Mouse (Mus musculus) forebrain, embryonic 14.5 days (tissue): ENCODE results near the gene Iqsec1. TPM values are rescaled to one million over a fixed set of nuclear protein-coding genes. Genes with fewer than 3 reads are reported as not detected.

Experiments used
- ATAC-seq: fragments of 200-750 bp; cut with Nextera tagmentation; 2 replicates; pipeline ENCODE4 v1.8.0; 2017; ENCODE audit warnings: mild to moderate bottlenecking, moderate library complexity
- DNase-seq: peaks from one replicate; pipeline ENCODE4 v3.0.0-alpha.2; 2015; ENCODE audit warnings: low spot score
- H3K27ac ChIP-seq: fragments of 300-500 bp; sonication (generic); 2 replicates; pipeline ENCODE4 v1.5.1; 2014; ENCODE audit warnings: low read depth, mild to moderate bottlenecking, control low read depth, low read length, moderate library complexity
- H3K27me3 ChIP-seq: fragments of 300-500 bp; sonication (generic); replicated peaks from 2 replicates; pipeline ENCODE4 v1.6.1; 2014; ENCODE audit warnings: low read length, control low read depth, mixed read lengths; ENCODE audit not compliant: control insufficient read depth, insufficient read depth
- H3K36me3 ChIP-seq: fragments of 300-500 bp; sonication (generic); 2 replicates; pipeline ENCODE4 v1.6.1; 2014; ENCODE audit warnings: low read length, control low read depth; ENCODE audit not compliant: control insufficient read depth, insufficient read depth
- H3K4me1 ChIP-seq: fragments of 300-500 bp; sonication (generic); 2 replicates; pipeline ENCODE4 v1.6.1; 2014; ENCODE audit warnings: antibody characterized with exemption, low read length, control low read depth; ENCODE audit not compliant: control insufficient read depth, insufficient read depth
- H3K4me2 ChIP-seq: fragments of 300-500 bp; sonication (generic); 2 replicates; pipeline ENCODE4 v1.6.1; 2014; ENCODE audit warnings: mild to moderate bottlenecking, control low read depth, low read length
- H3K4me3 ChIP-seq: fragments of 300-500 bp; sonication (generic); 2 replicates; pipeline ENCODE4 v1.5.1; 2014; ENCODE audit warnings: low read depth, low read length, control low read depth
- H3K9ac ChIP-seq: fragments of 300-500 bp; sonication (generic); 2 replicates; pipeline ENCODE4 v1.6.1; 2014; ENCODE audit warnings: mild to moderate bottlenecking, low read length, control low read depth, moderate library complexity
- H3K9me3 ChIP-seq: fragments of 300-500 bp; sonication (generic); replicated peaks from 2 replicates; pipeline ENCODE4 v1.6.1; 2016; ENCODE audit warnings: low read length, control low read depth, mixed read lengths; ENCODE audit not compliant: control insufficient read depth
- WGBS: fragments of 180-500 bp; shearing (Covaris S2); extraction: QIAGEN DNeasy Blood & Tissue Kit; methylation state at CpG from one replicate; pipeline ENCODE4 v1.1.7; 2014; 5-methylcytosine and 5-hydroxymethylcytosine counted together
- polyA plus RNA-seq: library from polyadenylated mRNA; unstranded; fragments of >200 nt; fragmentation: Nextera tagmentation; extraction: Ambion mirVana; gene quantifications from 2 replicates; pipeline ENCODE4 v1.2.1, GENCODE M21; 2014

Gene Iqsec1
- polyA plus RNA-seq, 1 experiment from 2014 or later, result 15.0 TPM

DNA sequence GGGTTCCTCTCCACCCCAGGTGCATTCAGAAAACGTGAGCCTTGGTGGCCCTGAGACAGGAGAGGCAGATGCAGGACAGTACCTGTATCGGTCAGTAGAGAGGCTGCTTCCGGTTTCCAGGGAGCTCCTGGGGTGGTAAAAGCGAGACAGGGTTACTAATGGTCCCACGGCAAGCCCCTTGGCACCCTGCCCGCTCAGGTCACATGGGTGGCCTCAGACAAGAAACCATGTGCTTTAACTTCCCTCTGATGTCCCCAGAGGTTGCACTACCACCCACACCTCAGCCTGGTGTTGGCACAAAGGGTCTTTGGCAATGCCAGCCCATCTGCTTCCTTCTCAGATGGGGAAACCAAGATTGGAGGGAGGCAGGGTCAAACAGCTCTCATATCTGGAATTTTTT lies 201.4 kb downstream of the Iqsec1 start:
- ATAC-seq, result no peak
- no peaks in the 10 kb centered on the region for H3K9me3 ChIP-seq
- H3K9ac ChIP-seq, result no peak overlapping the region
- no peaks in the 10 kb centered on the region for H3K36me3 ChIP-seq
- peak; percentile 25 for DNase-seq
- H3K27ac ChIP-seq, result peak overlapping the region; percentile 80
- H3K4me1 ChIP-seq, result peaks cover 44% of the 10 kb centered on the region
- H3K4me2 ChIP-seq, result no peak overlapping the region
- WGBS, result 47% methylated on average over 6 of the region's 6 CpGs
- no peak overlapping the region for H3K4me3 ChIP-seq
- H3K27me3 ChIP-seq, result no peaks in the 10 kb centered on the region

DNA sequence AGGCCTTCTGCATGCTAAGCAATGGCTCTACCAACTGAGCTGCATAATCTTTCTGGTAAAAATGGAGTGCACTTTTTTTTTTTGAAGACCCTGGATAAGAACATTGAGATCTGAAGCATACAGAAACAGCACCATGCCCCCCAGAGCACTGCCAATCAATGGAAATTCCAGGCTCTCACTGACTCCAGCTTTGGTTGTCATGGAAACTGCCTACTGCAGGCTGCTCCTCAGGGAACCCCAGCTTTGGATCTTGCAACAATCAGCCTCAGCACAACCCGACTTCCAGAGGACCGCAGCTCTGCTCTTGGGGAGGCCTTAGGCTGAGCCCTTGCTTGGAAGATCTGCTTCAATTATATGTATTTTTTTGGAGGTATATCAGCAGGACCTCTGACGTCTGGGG lies 201.9 kb downstream of the Iqsec1 start:
- peak; percentile 13; the same call in 1 of the 2 replicates for ATAC-seq
- no peak overlapping the region for H3K4me3 ChIP-seq

DNA sequence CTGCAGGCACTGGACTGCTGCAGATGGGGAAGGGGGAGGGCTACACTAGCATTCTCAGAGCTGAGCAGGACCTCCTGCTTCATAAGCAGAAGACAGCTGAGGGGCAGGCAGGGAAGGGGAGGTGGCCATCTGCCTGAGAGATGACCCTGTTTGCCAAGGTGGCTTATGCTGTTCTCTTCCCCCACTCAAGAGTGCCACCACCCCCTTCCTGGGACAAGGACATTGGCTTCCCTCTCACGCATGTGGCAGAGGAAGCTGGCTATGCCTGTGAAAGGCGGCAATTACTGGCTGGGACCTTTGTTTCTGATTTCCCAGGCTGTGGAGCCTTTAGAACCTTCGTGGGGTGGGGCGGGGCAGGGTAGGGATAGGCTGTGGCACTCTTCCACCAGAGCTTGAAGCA lies 204.5 kb downstream of the Iqsec1 start:
- Histone ChIP-seq H3K9me3 (no peaks in the 10 kb centered on the region), H3K9ac (peak overlapping the region; percentile 1; the same call in 1 of the 2 replicates), H3K4me2 (no peak overlapping the region), H3K36me3 (no peaks in the 10 kb centered on the region), H3K4me1 (peaks cover 74% of the 10 kb centered on the region), H3K4me3 (no peak overlapping the region), H3K27ac (peak overlapping the region; percentile 74), H3K27me3 (no peaks in the 10 kb centered on the region)
- DNase-seq (peak; percentile 81), ATAC-seq (peak; percentile 35)
- WGBS, result 8% methylated on average over 4 of the region's 4 CpGs

More for the DNA sequence above, 201.9 kb downstream of the Iqsec1 start:
- H3K9me3 ChIP-seq, result no peaks in the 10 kb centered on the region
- peak; percentile 91 for DNase-seq
- no peak overlapping the region for H3K4me2 ChIP-seq
- H3K4me1 ChIP-seq, result peaks cover 48% of the 10 kb centered on the region
- WGBS, result 7% methylated on average over 3 of the region's 3 CpGs
- no peaks in the 10 kb centered on the region for H3K27me3 ChIP-seq
- H3K36me3 ChIP-seq, result no peaks in the 10 kb centered on the region
- peak overlapping the region; percentile 80 for H3K27ac ChIP-seq
- H3K9ac ChIP-seq, result no peak overlapping the region

DNA sequence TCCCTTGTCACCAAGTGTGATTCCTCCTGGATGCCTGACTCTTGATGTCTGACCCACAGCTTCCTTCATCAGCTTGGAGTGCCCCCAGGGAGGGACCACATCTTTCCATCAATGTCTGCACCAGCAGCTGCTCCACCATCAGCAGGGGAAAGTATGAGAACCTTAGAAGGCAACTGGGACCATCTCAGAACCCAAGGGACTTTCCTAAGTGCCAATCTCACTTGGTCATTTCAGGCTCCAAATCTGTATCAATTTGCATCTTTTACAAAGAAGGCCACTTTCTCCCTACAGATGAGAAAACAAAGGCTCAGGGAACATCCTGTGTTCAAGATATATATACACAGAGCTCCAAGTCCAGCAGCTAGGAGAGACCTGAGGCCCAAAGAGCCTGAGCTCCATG lies 205.3 kb downstream of the Iqsec1 start:
- H3K27me3 ChIP-seq, result no peaks in the 10 kb centered on the region
- no peaks in the 10 kb centered on the region for H3K9me3 ChIP-seq
- peak overlapping the region; percentile 98 for H3K27ac ChIP-seq
- no peak for ATAC-seq
- no peak overlapping the region; the same call in 1 of the 2 replicates for H3K9ac ChIP-seq
- no peak overlapping the region for H3K4me3 ChIP-seq
- no peaks in the 10 kb centered on the region for H3K36me3 ChIP-seq
- 0 out of 2 replicates have a peak overlapping the region, but pooled peaks have one; percentile 3 for H3K4me2 ChIP-seq
- DNase-seq, result no peak
- peaks cover 80% of the 10 kb centered on the region for H3K4me1 ChIP-seq

DNA sequence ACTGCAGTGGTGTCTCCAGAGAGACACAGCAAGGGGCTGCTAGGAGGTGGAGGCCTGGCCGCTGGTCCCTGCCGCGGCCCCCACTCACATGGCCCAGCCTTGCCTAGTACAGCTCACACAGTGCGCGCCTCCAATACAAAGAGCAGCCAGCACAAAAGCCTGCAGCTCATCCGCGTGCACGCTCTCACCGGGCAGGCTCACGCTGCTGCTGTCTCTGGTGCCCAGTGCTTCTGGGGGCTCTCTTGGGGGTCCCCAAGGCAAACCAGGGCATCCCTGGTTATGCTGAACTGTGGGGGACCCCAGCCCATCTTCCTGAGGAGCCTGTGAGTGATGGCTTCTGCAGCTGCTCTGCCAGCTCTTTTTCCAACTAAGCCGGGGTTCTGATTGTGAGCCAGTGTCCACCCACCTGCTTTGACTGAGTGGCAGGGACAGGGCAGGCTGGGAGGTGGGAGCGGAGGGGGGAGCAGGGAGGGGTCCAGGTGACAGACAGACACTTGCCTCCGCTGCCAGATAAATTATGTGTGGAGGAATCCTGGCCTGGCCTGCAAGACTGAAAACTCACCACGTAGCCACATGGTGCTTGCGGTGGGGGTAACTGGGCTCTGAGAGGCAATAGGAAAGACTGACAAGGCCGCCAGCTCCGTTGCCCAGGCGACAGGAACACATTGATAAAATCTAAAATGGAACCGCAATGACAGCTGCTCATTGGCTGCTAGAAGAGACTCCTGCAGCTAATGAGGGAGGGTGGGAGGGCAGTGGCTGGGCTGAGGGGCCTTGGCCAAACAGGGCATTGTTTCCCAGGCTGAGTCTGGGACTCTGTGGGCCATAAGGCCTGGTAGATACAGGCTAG lies 206.3 kb downstream of the Iqsec1 start:
- Histone ChIP-seq H3K36me3 (no peaks in the 10 kb centered on the region), H3K9ac (peak overlapping the region; percentile 59), H3K9me3 (no peaks in the 10 kb centered on the region), H3K4me1 (peaks cover 78% of the 10 kb centered on the region), H3K27ac (peak overlapping the region; percentile 98), H3K27me3 (no peaks in the 10 kb centered on the region), H3K4me2 (peak overlapping the region; percentile 49), H3K4me3 (peak overlapping the region; percentile 26)
- DNase-seq (peak; percentile 95), ATAC-seq (peak; percentile 81)
- 3% methylated on average over 19 of the region's 19 CpGs for WGBS

DNA sequence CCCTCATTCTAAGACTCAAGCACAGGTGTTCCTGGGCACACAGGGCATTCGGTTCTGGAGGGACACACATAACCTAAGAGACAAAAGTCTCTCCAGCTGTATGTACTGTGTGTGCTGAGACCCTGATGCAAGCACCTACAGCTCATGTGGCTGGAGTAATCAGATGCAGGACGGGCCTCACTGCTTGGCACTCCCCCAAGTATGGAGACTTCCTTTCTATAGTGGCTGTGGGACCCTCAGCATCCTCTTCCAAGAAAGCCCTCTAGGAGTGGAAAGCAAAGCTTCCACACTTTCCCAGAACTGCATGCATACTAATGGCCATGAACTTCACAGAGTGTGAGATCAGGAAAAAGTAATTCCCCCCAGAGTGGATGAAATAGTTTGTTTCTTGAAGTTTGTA lies 208.0 kb downstream of the Iqsec1 start:
- Histone ChIP-seq H3K4me3 (peak overlapping the region; percentile 26), H3K9me3 (no peaks in the 10 kb centered on the region), H3K9ac (no peak overlapping the region; the same call in 1 of the 2 replicates), H3K4me2 (peak overlapping the region; percentile 49), H3K27me3 (no peaks in the 10 kb centered on the region), H3K36me3 (no peaks in the 10 kb centered on the region), H3K27ac (no peak overlapping the region; the same call in 1 of the 2 replicates), H3K4me1 (peaks cover 65% of the 10 kb centered on the region)
- WGBS, result 11% methylated on average over 2 of the region's 2 CpGs
- DNase-seq, result peak; percentile 72
- peak; percentile 11; the same call in 1 of the 2 replicates for ATAC-seq

DNA sequence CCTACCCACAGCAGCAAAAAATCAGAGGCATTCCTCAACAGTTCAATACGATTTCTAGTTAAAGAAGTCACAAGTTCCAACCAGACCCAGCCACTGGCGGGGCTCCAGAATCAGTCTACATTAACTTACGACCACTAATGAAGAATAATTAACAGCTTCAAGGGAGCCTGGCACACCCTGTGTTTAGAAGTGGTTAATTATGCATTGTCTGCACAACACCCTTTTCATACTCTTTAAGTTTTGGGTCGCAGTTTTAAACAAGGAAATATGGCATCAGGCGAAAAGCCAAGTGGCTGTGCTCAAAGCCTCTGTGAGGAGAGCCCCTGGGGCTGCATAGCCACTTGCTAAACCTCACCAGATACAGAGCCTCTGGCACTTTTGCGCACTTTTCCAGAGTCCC lies 209.6 kb downstream of the Iqsec1 start:
- peaks cover 54% of the 10 kb centered on the region for H3K4me1 ChIP-seq
- WGBS, result 20% methylated on average over 6 of the region's 6 CpGs
- DNase-seq (peak; percentile 81), ATAC-seq (no peak)
- no peak overlapping the region for H3K27ac ChIP-seq
- no peaks in the 10 kb centered on the region for H3K9me3 ChIP-seq
- H3K27me3 ChIP-seq, result no peaks in the 10 kb centered on the region
- H3K36me3 ChIP-seq, result no peaks in the 10 kb centered on the region
- no peak overlapping the region for H3K9ac ChIP-seq
- H3K4me3 ChIP-seq, result no peak overlapping the region
- H3K4me2 ChIP-seq, result peak overlapping the region; percentile 49

DNA sequence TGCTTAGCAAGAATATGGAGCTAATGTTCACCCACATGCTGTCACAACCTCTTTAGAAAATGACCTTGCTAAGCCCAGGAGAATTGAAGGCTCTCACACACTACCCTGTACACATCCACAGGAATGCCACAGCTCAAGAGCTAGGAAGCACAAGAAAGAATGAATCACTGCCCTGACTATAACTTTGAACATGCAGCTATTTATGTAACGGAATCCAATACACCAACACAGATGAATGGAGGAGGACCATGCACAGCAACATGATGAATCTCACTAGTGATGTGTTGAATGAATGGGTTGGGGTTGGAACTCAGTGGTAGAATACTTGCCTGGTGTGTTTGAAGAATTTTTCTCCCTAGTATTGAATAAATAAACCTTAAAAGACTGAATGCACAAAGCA lies 211.2 kb downstream of the Iqsec1 start:
- peaks cover 39% of the 10 kb centered on the region for H3K4me1 ChIP-seq
- no peaks in the 10 kb centered on the region for H3K36me3 ChIP-seq
- DNase-seq (no peak), ATAC-seq (no peak)
- H3K27ac ChIP-seq, result no peak overlapping the region
- H3K9ac ChIP-seq, result no peak overlapping the region
- no peaks in the 10 kb centered on the region for H3K27me3 ChIP-seq
- H3K4me3 ChIP-seq, result no peak overlapping the region
- 87% methylated on average over 1 of the region's 1 CpGs for WGBS
- no peak overlapping the region for H3K4me2 ChIP-seq
- no peaks in the 10 kb centered on the region for H3K9me3 ChIP-seq

DNA sequence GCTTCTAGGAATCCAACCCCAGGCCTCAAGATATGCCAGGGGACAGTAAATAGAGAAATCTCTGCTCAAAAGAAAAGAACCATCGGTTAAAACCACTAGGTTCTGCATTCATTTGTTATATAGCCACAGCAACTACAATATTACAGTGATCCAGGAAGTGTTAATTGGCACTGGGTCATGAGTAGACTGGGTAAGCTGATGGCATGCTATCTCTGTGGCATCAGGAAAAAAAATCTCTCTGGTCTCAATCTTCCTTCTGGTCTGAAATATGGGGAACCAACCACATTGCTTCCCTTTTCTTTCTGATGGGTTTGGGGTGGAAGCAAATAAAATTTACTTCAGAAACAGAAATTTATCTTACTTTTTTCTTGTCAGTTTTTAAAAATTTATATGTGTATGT lies 212.9 kb downstream of the Iqsec1 start:
- 96% methylated on average over 1 of the region's 1 CpGs for WGBS

More for the DNA sequence above, 212.9 kb downstream of the Iqsec1 start:
- ATAC-seq (no peak), DNase-seq (no peak)
- Histone ChIP-seq H3K4me2 (no peak overlapping the region), H3K27ac (no peak overlapping the region), H3K9ac (no peak overlapping the region), H3K9me3 (no peaks in the 10 kb centered on the region), H3K36me3 (no peaks in the 10 kb centered on the region), H3K4me1 (peaks cover 23% of the 10 kb centered on the region), H3K27me3 (no peaks in the 10 kb centered on the region), H3K4me3 (no peak overlapping the region)
